Mouse (Mus musculus): ENCODE measurements around the gene Dynlt1b. TPM values are rescaled to one million over a fixed set of nuclear protein-coding genes. Genes with fewer than 3 reads are reported as not detected.
"Not testable (repeated sequence)": the region's sequence is repeated elsewhere in the genome, so short reads cannot be mapped to it uniquely, and the experiment has no call there.

Gene Dynlt1b
- polyA plus RNA-seq, 1 experiment, result 112 TPM

GRCm38 (mm10) chr17:6481590-6481963, 51.7 kb downstream of the Dynlt1b start:
- not testable (repeated sequence) for H3K27me3 ChIP-seq (ENCODE audit: control insufficient read depth, insufficient read depth, low read length); H3K36me3 ChIP-seq (ENCODE audit: control insufficient read depth, insufficient read depth, low read length); H3K4me3 ChIP-seq (ENCODE audit: extremely low read depth, insufficient read depth, insufficient read length); DNase-seq (ENCODE audit: low read depth in 1 of 2, low spot score in 2 of 2); H3K27ac ChIP-seq (ENCODE audit: insufficient read depth, low read length); H3K4me1 ChIP-seq (ENCODE audit: control insufficient read depth, insufficient read depth, insufficient read length)
- WGBS, result 87% methylated on average over 12 of the region's 12 CpGs

- DNase-seq (ENCODE audit: low read depth in 1 of 2, low spot score in 2 of 2); H3K36me3 ChIP-seq (ENCODE audit: control insufficient read depth, insufficient read depth, low read length); H3K4me1 ChIP-seq (ENCODE audit: control insufficient read depth, insufficient read depth, insufficient read length); H3K27ac ChIP-seq (ENCODE audit: insufficient read depth, low read length); H3K27me3 ChIP-seq (ENCODE audit: control insufficient read depth, insufficient read depth, low read length); H3K4me3 ChIP-seq (ENCODE audit: extremely low read depth, insufficient read depth, insufficient read length): not testable (repeated sequence)
- WGBS, result 82% methylated on average over 8 of the region's 8 CpGs
Observed at GRCm38 (mm10) chr17:6482248-6482647, 52.3 kb downstream of the Dynlt1b start.

Other genes starting within 250 kb of the Dynlt1b start
- 6.7 and 7.8 TPM in 2 replicates for gene Tmem181a, start 173.3 kb upstream of the Dynlt1b start, polyA plus RNA-seq (2012; rRNA removed)
- gene Dynlt1a, start 112.6 kb upstream of the Dynlt1b start, polyA plus RNA-seq (2012; rRNA removed), result 3.7 and 3.9 TPM in 2 replicates
- 12.2 and 14.2 TPM in 2 replicates for gene Dynlt1c, start 171.6 kb downstream of the Dynlt1b start, polyA plus RNA-seq (2012; rRNA removed)
- 41.8 and 43.2 TPM in 2 replicates for gene Dynlt1f, start 225.8 kb downstream of the Dynlt1b start, polyA plus RNA-seq (2012; rRNA removed)
- 2.3 and 3.8 TPM in 2 replicates for gene Sytl3, start 229.0 kb downstream of the Dynlt1b start, polyA plus RNA-seq (2012; rRNA removed)